Mouse (Mus musculus) CH12F3 (cell line): ENCODE data around the gene Il16.

Source experiments
- in situ Hi-C: fragments of 300-500 bp; cut with MboI; formaldehyde crosslinking; loops from 2 replicates; pipeline ENCODE4 v1.14.3; 2020; ENCODE audit warnings: low sequenced_read_pairs

The Il16 gene

GRCm38 (mm10) chr7:83616268-83616667, 129.3 kb downstream of the Il16 start:
- in situ Hi-C loops = no loop called here

GRCm38 (mm10) chr7:83615815-83616214, 129.7 kb downstream of the Il16 start:
- in situ Hi-C loops = no loop called here

- in situ Hi-C loops = no loop called here
These were observed 130.3 kb downstream of the Il16 start for GRCm38 (mm10) chr7:83615272-83615671.

- in situ Hi-C loops = no loop called here
These were observed 133.6 kb downstream of the Il16 start for GRCm38 (mm10) chr7:83611886-83612285.

GRCm38 (mm10) chr7:83609891-83610290, 135.6 kb downstream of the Il16 start:
- in situ Hi-C loops = no loop called here

GRCm38 (mm10) chr7:83606796-83607195, 138.7 kb downstream of the Il16 start:
- in situ Hi-C loops = no loop called here

- in situ Hi-C loops = no loop called here
These were observed 141.2 kb downstream of the Il16 start for GRCm38 (mm10) chr7:83604180-83604944.

GRCm38 (mm10) chr7:83599913-83600286, 145.6 kb downstream of the Il16 start:
- in situ Hi-C loops = no loop called here

- in situ Hi-C loops = no loop called here
These were observed 146.3 kb downstream of the Il16 start for GRCm38 (mm10) chr7:83598997-83599912.

GRCm38 (mm10) chr7:83597063-83597462, 148.5 kb downstream of the Il16 start:
- in situ Hi-C loops = no loop called here

GRCm38 (mm10) chr7:83594056-83594455, 151.5 kb downstream of the Il16 start:
- in situ Hi-C loops = no loop called here
